Mouse (Mus musculus) kidney, embryonic 14.5 days (tissue): Measurements from ENCODE around the gene Ruvbl2. TPM values are rescaled to one million over a fixed set of nuclear protein-coding genes. Genes with fewer than 3 reads are reported as not detected.

Experiments used
- ATAC-seq: fragments of 200-750 bp; cut with Nextera tagmentation; 2 replicates; pipeline ENCODE4 v1.8.0; 2017; ENCODE audit warnings: moderate number of reproducible peaks, mild to moderate bottlenecking, moderate TSS enrichment, moderate library complexity; ENCODE audit not compliant: low FRiP score, low TSS enrichment
- H3K27ac ChIP-seq: fragments of 300-500 bp; sonication (generic); 2 replicates; pipeline ENCODE4 v1.5.1; 2014; ENCODE audit warnings: low read depth, mild to moderate bottlenecking, low read length, moderate library complexity, mixed read lengths
- H3K27me3 ChIP-seq: fragments of 300-500 bp; sonication (generic); 2 replicates; pipeline ENCODE4 v1.6.1; 2014; ENCODE audit warnings: mild to moderate bottlenecking, low read length; ENCODE audit not compliant: control insufficient read depth, insufficient read depth
- H3K36me3 ChIP-seq: fragments of 300-500 bp; sonication (generic); 2 replicates; pipeline ENCODE4 v1.6.1; 2014; ENCODE audit warnings: low read length, mixed read lengths; ENCODE audit not compliant: control insufficient read depth, insufficient read depth
- H3K4me1 ChIP-seq: fragments of 300-500 bp; sonication (generic); 2 replicates; pipeline ENCODE4 v1.6.1; 2014; ENCODE audit warnings: low read length, mixed read lengths; ENCODE audit not compliant: control insufficient read depth, insufficient read depth
- H3K4me2 ChIP-seq: fragments of 300-500 bp; sonication (generic); replicated peaks from 2 replicates; pipeline ENCODE4 v1.6.1; 2014; ENCODE audit warnings: low read depth, mild to moderate bottlenecking, low read length
- H3K4me3 ChIP-seq: fragments of 300-500 bp; sonication (generic); 2 replicates; pipeline ENCODE4 v1.5.1; 2014; ENCODE audit warnings: mild to moderate bottlenecking, low read length
- H3K9ac ChIP-seq: fragments of 300-500 bp; sonication (generic); 2 replicates; pipeline ENCODE4 v1.6.1; 2014; ENCODE audit warnings: low read depth, mild to moderate bottlenecking, low read length, moderate library complexity
- H3K9me3 ChIP-seq: fragments of 300-500 bp; sonication (generic); 2 replicates; pipeline ENCODE4 v1.6.1; 2016; ENCODE audit warnings: low read length; ENCODE audit not compliant: control insufficient read depth
- WGBS: fragments of 180-500 bp; shearing (Covaris S2); extraction: QIAGEN DNeasy Blood & Tissue Kit; methylation state at CpG from one replicate; pipeline ENCODE4 v1.1.7; 2014; 5-methylcytosine and 5-hydroxymethylcytosine counted together
- polyA plus RNA-seq: library from polyadenylated mRNA; unstranded; fragments of >200 nt; fragmentation: Nextera tagmentation; extraction: Ambion mirVana; gene quantifications from 2 replicates; pipeline ENCODE4 v1.2.1, GENCODE M21; 2014

Gene Ruvbl2
- polyA plus RNA-seq, 1 experiment from 2014 or later: 158 TPM

DNA sequence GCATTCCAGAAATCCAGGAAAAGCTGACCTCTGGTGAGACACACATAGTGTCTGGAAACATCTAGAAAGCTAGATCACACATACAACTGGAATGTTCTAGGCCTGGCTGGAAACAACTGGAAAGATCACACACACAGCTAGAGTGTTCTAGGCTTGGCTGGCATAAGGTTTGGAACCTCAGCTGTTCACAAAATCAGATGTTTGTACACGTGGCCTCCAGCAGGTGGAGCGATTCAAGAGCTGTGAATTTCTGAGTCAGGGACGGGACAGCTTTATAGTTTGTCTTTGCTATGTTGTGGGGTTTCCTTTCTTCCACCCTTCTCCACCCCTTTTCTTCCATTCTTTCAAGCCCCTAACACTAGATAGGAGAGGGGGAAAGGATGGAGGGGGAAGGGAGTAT lies 39.1 kb upstream of the Ruvbl2 start:
- Histone ChIP-seq H3K27me3 (no peaks in the 10 kb centered on the region), H3K4me3 (no peak overlapping the region), H3K9me3 (no peaks in the 10 kb centered on the region), H3K9ac (no peak overlapping the region), H3K4me2 (no peak overlapping the region), H3K36me3 (no peaks in the 10 kb centered on the region), H3K4me1 (0 out of 2 replicates have a peak, but pooled peaks cover 3% of the 10 kb centered on the region), H3K27ac (no peak overlapping the region)
- 6% methylated on average over 3 of the region's 3 CpGs for WGBS
- ATAC-seq: no peak

DNA sequence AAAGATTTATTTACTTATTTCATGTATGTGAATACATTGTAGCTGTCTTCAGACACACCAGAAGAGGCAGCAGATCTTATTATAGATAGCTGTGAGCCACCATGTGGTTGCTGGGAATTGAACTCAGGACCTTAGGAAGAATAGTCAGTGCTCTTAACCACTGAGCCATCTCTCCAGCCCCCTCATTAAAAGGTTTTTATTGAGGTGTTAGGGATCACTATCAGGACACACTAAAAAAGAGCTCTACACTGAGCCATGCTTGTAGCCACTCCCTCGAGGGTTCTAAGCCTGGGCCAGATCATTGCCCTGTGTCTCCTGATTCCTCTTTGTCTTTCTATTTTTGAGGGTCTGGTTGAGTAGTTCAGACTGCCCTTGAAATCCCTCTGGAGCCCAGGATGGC lies 38.6 kb upstream of the Ruvbl2 start:
- H3K4me3 ChIP-seq: no peak overlapping the region
- 46% methylated on average over 1 of the region's 1 CpGs for WGBS
- no peak overlapping the region for H3K9ac ChIP-seq
- H3K4me2 ChIP-seq: no peak overlapping the region
- H3K27me3 ChIP-seq: no peaks in the 10 kb centered on the region
- no peaks in the 10 kb centered on the region for H3K9me3 ChIP-seq
- no peak overlapping the region for H3K27ac ChIP-seq
- no peak for ATAC-seq
- 0 out of 2 replicates have a peak, but pooled peaks cover 3% of the 10 kb centered on the region for H3K4me1 ChIP-seq
- H3K36me3 ChIP-seq: no peaks in the 10 kb centered on the region

DNA sequence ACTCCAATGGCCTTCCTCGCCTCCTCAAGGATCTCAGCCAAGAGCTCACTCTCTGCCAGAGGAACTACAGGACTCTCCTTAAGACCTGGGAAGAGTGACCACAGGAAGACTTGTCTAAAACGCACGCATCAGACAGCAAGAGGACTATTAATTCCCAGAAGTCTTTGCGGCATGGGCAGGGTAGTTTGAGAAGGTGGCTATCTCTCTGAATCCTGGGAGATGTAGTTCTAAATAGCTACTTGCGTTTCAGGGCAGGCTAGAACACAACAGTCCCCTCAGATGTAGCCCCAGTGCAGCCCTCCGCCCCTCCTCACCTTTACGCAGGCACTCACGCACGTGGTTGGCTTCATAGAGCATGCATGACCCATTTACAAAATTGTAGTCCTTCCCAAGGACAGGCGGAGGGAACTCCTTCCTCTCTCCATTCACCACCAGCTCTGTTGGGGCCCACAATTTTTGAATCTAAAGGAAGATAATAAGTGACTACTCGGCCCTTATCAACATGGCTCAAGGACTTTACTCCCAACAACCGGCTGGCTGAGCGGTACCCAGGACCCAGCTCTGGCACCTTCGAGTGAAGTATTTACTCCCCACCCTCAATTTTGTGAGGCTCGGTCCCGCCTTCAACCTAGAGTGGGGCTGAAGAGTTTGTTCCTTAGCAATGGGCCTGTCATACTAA lies 37.5 kb upstream of the Ruvbl2 start:
- no peak for ATAC-seq
- WGBS: 66% methylated on average over 16 of the region's 16 CpGs

DNA sequence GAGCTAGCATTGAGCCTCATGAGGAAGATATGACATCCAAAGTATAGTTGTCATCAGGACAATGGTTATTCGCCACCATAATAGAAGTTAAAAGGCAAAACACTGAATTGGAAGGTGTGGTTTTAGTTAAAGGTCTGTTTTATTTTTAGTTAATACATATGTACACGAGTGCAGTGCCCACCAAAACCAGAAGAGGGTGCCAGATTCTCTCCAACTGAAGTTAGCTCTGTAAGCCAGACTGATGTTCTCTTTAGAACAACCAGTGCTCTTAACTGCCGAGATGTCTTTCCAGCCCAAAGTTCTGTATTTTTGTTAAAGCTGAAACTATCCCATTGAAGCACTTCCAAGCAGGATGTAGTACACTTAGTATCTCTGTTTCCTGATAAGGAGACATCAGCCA lies 33.0 kb upstream of the Ruvbl2 start:
- H3K4me2 ChIP-seq: no peak overlapping the region
- no peaks in the 10 kb centered on the region for H3K27me3 ChIP-seq
- no peaks in the 10 kb centered on the region for H3K36me3 ChIP-seq
- H3K9ac ChIP-seq: no peak overlapping the region
- no peaks in the 10 kb centered on the region for H3K9me3 ChIP-seq
- no peak for ATAC-seq
- H3K4me1 ChIP-seq: peaks cover 3% of the 10 kb centered on the region
- no peak overlapping the region for H3K4me3 ChIP-seq
- no peak overlapping the region for H3K27ac ChIP-seq
- 3% methylated on average over 3 of the region's 3 CpGs for WGBS

More for the DNA sequence above, 37.5 kb upstream of the Ruvbl2 start:
- H3K27me3 ChIP-seq: no peaks in the 10 kb centered on the region
- no peaks in the 10 kb centered on the region for H3K36me3 ChIP-seq
- peak overlapping the region; percentile 42; the same call in 1 of the 2 replicates for H3K9ac ChIP-seq
- peak overlapping the region; percentile 19 for H3K4me3 ChIP-seq
- no peaks in the 10 kb centered on the region for H3K9me3 ChIP-seq
- H3K4me1 ChIP-seq: 0 out of 2 replicates have a peak, but pooled peaks cover 3% of the 10 kb centered on the region
- H3K27ac ChIP-seq: no peak overlapping the region
- peak overlapping the region; percentile 32 for H3K4me2 ChIP-seq

DNA sequence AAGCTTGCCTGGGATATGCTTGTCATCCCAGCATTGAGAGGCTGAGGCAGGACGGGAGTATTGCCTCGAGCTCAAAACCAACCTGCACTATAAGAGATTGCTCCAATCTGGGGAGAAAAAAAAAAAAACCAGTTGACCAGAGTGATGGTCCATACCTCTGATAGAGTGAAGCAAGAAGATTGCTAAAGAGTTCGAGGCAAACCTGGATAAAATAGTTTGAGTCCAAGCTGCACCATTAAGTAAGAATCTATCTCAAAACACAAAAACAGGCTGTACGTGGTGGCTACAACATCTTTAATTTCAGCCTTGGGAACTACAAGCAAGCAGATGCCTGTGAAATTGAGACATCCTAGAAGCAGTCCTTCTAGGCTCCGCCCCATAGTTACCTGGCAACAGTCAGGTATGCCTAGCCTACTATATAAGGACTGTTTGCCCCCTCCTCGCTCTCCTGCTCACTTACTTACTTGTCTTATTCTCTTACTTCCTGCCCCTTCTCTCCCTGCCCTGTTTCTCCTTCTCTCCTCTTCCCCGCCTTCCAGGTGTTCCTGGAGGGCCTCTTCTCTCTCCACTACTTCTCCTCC lies 29.3 kb upstream of the Ruvbl2 start:
- WGBS: 31% methylated on average over 7 of the region's 7 CpGs
- Histone ChIP-seq H3K27ac (no peak overlapping the region), H3K4me1 (peaks cover 10% of the 10 kb centered on the region), H3K36me3 (peaks cover 28% of the 10 kb centered on the region), H3K9ac (peak overlapping the region; percentile 84; the same call in 1 of the 2 replicates), H3K4me3 (peak overlapping the region; percentile 75), H3K27me3 (no peaks in the 10 kb centered on the region), H3K4me2 (peak overlapping the region; percentile 71), H3K9me3 (no peaks in the 10 kb centered on the region)
- no peak for ATAC-seq

DNA sequence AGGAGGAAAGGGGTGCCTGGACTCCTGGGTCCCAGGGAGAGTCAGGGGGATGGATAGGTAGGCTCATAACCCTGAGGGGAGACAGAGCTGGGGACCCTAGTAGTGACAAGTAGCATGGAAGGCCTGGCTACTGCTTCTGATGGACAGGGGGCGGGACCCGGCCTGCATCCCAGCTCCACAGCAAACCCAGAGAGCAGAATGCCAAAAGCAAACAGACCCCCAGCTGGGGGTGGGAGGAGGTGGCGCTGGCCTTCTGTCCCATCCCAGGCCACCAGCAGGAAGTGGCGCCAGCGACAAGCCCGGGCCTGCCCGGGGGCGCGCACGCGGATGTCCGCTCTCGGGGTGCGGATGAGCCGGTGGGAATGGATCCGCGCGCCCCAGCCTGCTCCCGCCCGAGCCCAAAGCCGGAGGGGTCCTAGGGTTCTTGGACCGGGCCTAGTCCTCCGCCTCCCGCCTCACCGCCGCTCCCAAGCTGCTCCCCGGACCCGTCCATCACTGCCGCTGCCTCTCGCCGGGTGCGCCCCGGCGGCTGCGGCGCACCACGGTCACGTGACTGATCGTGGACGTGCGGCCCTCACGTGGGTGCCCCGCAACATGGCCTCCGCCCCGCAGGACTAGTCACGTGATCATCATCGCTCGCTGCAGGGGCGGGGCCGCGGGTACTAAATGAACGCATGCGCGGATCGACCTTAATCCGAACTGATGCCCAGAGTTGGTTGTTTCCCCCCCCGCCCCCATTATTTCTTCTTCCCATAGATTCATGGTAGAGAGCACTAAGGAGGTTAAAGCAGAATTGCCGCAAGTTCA lies 28.6 kb upstream of the Ruvbl2 start, which contains the start of gene Bax:
Bax (minus strand) TSS at position 616 of the 807 bp plus-strand sequence.
- no peak within 1 kb of the TSS for H3K27ac ChIP-seq
- H3K9me3 ChIP-seq: no peaks in the 10 kb centered on the region
- H3K27me3 ChIP-seq: no peaks in the 10 kb centered on the region
- peaks cover 28% of the 10 kb centered on the region for H3K36me3 ChIP-seq
- ATAC-seq: peak; percentile 79
- H3K9ac ChIP-seq: peak within 1 kb of the TSS; percentile 84
- WGBS: under 1% methylated on average over 44 of the region's 58 CpGs
- H3K4me3 ChIP-seq: peak within 1 kb of the TSS; percentile 75
- peaks cover 10% of the 10 kb centered on the region for H3K4me1 ChIP-seq
- peak within 1 kb of the TSS; percentile 71 for H3K4me2 ChIP-seq

DNA sequence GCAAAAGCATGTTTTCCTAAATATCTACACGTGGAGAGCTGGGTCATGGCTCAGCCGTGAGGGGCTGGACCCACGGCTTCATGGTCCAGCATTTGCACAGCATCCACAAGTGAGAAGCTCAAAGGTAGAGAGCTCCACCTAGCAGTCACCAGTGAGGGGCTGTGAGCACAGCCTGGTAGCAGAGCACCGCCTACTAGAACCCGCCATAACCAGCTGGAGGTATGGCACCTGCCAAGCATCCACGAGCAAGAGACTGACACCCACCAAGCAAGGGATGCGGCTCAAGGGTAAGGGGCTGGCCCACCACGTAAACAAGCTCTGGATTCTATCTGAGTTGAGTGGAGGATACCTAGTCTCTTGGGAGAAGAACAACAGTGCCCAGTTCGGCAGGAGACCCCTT lies 27.7 kb upstream of the Ruvbl2 start:
- no peak overlapping the region for H3K27ac ChIP-seq
- ATAC-seq: no peak
- no peaks in the 10 kb centered on the region for H3K27me3 ChIP-seq
- H3K4me1 ChIP-seq: peaks cover 16% of the 10 kb centered on the region
- no peaks in the 10 kb centered on the region for H3K9me3 ChIP-seq
- 81% methylated on average over 9 of the region's 9 CpGs for WGBS
- peak overlapping the region; percentile 84; the same call in 1 of the 2 replicates for H3K9ac ChIP-seq
- peaks cover 28% of the 10 kb centered on the region for H3K36me3 ChIP-seq
- H3K4me2 ChIP-seq: peak overlapping the region; percentile 71
- H3K4me3 ChIP-seq: peak overlapping the region; percentile 75

DNA sequence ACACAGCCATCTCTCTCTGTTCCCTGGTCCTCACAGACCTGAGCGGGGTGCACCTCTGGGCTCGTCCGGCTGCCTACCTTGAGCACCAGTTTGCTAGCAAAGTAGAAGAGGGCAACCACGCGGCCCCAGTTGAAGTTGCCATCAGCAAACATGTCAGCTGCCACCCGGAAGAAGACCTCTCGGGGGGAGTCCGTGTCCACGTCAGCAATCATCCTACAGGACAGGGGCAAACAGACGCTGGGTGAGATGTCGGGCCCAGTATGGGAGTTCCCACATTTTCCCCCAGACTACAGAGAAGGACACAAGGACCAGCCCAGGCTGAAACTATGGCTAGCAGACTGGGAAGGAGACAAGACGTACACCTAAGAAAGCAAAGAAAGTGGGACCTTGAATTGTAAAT lies 27.2 kb upstream of the Ruvbl2 start:
- Histone ChIP-seq H3K27ac (no peak overlapping the region), H3K4me2 (no peak overlapping the region; the same call in 1 of the 2 replicates), H3K27me3 (no peaks in the 10 kb centered on the region), H3K4me1 (peaks cover 20% of the 10 kb centered on the region), H3K4me3 (no peak overlapping the region; the same call in 1 of the 2 replicates), H3K9me3 (no peaks in the 10 kb centered on the region), H3K9ac (no peak overlapping the region), H3K36me3 (peaks cover 28% of the 10 kb centered on the region)
- ATAC-seq: no peak
- WGBS: 96% methylated on average over 12 of the region's 12 CpGs
